Mouse (Mus musculus) thymus, postnatal 0 days (tissue): Measurements from ENCODE around the gene Gm525. TPM values are rescaled to one million over a fixed set of nuclear protein-coding genes. Genes with fewer than 3 reads are reported as not detected.
A peak's percentile ranks its signal among the peaks of the same experiment; 100 is the strongest.
"Not testable (repeated sequence)": the region's sequence is repeated elsewhere in the genome, so short reads cannot be mapped to it uniquely, and the experiment has no call there.

ENCODE experiments used
- DNase-seq: peaks from one replicate; pipeline ENCODE4 v3.0.0-alpha.2; 2015; ENCODE audit warnings: low spot score
- polyA plus RNA-seq: library from polyadenylated mRNA; unstranded; fragments of >200 nt; fragmentation: Nextera tagmentation; extraction: Ambion mirVana; gene quantifications from 2 replicates; pipeline ENCODE4 v1.2.1, GENCODE M21; 2015

Gm525 gene
- polyA plus RNA-seq, 1 experiment from 2014 or later: 191 TPM

DNA sequence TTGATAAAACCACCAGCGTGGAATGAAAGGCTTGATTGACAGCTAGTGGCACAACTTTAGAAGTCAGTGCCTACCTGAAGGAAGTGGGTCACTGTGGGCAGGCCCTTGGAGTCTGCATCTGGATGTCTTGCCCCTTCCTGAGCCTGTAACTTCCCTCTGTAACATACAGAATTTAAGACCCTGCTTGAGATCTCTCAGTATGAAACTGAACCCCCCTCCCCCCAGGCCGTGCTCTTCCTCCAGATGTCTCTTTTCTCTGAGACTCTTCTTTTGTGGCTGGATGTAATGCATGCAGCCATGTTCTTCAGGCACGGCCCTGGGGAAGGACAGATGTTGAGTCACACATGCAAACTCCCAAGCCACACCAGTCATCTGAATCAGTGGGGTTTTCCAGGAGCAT is 21.7 kb downstream of the Gm525 start:
- DNase-seq: peak; percentile 85

DNA sequence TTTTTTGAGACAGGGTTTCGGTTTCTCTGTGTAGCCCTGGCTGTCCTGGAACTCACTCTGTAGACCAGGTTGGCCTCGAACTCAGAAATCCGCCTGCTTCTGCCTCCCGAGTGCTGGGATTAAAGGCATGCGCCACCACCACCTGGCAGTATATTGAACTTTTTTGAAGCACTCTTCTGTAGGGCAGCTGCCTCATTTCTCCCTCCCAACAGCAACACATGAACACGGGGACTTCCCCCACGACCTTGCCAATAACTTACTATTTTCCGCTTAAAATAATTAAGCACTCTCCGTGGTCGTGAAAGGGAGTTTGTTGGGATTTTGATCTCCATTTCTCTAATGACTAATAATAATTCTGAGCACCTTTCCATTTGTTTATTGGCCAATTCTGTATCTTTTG is 23.7 kb downstream of the Gm525 start:
- not testable (repeated sequence) for DNase-seq

DNA sequence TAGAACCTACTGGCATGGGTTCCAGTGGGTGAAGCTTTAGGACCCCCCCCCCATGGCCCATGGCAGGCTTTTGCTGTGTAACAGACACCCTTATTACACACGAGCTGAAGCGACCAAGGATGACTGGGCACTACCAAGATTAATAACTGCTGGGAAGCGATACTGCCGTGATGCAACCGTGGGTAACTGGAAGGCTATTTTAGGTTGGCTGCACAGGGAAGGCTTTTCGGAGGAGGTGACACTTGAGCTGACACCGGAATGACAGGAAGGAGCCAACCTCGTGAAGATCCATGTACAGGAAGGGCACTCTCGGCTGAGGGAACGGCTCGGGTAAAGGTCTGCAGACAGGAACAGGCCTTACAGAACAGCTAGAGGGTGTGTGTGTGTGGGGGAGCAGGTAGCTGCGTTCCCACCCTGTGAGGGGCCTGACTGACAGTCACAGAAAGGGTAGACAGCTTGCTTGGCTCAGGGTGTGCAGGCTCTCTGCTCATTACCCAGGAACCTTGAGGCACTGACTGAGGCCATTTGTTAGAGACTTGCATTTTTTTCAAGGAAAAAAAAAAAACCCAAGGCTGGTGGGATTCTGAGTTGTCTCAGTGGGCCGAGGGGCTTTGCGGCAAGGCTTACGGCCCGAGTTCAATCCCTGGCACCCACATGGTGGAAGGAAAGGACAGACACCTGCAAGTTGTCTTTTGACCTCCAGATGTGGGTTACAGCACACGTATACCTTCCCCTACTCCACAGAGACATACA is 24.6 kb downstream of the Gm525 start:
- no peak for DNase-seq

DNA sequence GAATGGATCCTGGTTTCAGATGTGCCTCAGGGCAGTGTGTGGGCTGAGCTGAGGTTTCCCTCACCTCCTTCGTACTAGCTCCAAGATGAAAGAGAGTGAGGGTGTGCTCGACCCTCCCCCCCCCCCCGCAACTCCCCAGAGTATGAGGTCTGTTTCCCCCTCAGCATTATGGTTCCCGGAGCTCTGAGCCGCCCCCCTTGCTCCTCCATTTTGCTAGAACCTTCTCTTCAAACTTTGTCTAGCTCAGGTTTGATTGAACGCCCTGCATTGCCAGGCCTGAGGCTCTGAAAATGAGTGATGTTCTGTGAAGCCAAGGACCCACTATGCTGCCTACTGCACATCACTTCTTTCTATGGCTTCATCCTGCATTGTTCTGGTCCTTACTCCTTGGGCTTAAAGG is 25.3 kb downstream of the Gm525 start:
- DNase-seq: peak; percentile 51

DNA sequence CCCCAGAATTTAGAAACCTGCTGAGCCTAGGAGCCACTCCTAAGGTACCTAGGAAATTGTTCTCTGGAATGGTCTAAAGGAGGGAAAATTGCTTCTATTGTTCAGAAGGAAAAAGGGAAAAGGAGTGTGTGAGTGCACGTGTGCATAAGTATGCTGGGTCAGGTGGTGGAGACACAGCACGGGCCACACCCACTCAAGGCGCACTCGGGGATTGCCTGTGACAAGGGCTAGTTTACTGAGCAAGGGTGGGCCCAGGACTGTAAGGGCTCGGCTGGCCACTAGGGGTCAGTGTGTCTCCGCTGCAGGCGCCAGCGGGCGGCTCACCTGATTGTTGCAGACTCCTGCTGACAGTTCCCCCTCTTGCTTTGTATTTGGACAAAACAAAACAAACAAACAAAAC is 26.8 kb downstream of the Gm525 start:
- DNase-seq: peak; percentile 90

DNA sequence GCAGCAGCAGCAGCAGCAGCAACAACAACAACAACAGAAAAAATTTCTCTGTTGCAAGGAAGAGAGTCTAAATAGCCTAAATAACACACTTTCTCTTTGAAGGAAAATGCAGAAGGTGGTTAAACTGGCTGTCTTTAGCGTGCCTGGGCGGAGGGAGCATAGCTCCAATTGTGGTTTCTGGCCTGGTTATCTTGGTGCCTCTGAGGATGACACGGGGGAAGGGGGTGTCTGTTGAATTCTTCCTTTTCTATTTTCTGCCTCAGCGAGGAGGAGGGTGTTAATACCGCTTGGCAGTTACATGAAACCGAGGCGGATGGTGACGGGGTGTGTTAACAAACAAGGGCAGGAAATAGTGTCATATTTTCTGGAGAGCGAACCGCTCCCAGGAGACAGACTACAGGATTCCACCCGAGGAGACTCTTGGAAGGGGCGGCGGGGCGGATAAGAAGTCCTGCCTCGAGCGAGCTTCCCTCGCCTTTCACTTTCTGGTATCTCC is 27.2 kb downstream of the Gm525 start:
- DNase-seq: peak; percentile 69

DNA sequence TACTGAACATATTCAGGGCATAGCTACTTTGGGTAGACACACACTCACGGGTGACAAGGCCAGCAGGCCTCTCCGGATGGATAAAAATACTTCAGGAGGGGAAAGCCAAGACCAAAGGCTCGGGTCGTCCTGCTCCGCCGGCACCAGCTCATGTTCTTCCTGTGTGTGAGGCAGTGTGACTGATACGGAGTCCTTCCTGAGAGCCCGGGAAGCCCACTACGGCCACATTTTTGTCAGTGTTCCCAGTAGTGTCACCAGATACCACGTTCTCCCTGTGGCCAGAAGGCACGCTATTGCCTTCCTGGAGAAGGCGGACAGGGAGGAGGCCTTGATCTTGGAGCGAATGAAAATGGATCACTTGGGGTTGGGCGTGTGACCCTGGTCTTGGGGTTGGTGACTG is 29.5 kb downstream of the Gm525 start:
- DNase-seq: no peak

DNA sequence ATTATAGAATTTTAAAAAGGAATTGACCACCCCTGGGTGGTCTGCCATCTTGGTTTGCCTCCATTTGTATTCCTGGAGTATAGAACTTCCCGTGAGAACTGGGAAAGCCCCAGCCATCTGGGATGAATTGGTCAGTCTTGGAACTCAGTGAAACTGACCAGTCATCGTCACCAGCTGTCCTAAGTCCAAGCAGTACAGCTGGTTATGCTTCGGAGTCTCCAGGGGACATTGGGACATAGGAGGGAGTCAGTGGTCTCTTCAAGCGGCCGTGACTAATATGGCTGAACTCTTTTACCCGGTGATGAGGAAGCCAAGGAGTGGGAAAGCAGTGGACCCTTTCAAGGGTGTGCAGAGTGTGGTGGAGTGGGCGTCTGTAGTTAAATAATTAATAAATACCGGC is 31.6 kb downstream of the Gm525 start:
- DNase-seq: no peak

DNA sequence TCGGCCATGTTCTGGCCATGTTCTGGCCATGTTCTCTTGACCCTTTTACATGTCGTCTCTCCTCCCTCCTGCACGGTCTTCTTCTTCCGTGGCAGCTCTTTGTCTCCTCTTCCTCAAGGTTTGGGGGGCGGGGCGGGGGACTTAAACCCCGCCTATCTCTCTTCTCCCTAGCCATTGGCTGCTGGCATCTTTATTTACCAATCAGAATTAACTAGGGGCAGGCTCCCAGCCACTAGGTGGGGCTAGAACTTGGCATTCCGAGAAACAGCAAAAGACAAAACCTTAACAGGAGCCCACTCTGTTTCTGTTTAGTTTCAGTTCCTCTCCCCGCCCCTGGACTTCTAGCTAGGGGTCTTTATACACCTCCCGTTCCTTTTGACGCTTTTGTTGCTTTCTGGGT is 32.2 kb downstream of the Gm525 start:
- no peak for DNase-seq

DNA sequence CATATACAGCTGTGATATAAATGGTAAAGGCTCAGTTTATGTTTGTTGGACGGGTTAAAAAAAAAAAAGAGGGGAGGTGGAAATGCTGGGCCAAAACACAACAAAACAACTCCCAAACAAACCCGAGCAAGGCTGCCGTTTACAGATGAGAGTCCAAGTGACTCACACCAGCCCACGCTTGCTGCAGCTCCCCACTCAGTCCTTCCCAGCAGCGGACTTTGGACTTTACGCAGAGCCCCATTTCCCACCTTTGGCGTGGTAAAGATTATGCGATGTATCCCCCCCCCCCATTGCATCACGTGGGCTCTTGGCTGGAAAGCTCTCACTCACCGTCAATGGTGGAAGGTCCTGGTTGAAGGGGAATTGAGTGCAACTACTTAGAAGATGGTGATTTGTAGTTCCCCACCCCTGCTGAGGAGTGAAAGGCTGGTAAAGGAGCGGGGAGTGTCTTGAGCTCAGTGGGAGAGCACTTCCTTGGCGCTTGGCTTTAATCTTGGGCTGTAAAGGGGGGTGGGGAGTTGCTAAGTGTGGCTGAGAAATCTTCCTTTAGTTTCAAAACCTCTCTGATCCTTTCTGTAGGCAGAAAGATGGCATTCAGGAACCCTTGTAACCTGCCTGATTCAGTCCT is 33.7 kb downstream of the Gm525 start:
- no peak for DNase-seq

DNA sequence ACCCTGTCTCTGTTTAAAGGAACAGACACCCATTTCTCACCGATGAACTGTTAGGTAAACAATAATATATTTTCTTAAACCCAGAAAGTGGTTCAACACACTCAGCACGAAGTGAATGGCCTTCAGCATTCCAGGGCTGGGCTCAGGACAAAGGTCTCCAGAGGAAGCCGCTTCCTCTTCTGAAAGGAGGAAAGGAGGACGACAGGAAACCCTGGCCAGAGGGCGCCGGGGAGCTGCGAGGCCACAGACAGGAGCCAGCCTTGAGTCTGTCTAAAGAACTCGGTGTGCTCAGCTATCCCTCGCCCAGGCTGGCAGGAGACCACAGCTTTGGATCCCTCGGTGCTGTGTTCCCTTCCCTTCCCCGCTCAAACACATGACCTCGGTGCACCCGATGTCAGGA is 50.8 kb downstream of the Gm525 start:
- no peak for DNase-seq

DNA sequence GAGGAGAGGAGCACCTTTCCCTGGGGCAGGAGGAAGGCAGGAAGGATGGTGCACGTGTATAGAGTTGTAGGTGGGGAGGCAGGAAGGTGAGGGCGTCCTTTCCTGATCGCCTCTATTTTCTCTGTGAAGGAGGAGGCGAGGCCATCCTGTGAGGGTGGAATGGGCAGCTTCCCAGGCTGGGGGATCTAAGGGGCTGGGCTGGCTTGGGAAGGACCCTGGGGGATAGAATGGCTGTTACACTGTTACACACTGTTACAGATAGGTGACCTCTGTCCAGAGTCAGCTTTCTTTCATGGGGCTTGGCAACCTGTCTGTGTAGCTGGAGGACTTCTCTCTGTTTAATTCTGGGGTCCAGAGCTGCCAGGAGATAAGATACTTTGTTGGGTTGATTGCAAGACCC is 57.2 kb downstream of the Gm525 start:
- DNase-seq: no peak

DNA sequence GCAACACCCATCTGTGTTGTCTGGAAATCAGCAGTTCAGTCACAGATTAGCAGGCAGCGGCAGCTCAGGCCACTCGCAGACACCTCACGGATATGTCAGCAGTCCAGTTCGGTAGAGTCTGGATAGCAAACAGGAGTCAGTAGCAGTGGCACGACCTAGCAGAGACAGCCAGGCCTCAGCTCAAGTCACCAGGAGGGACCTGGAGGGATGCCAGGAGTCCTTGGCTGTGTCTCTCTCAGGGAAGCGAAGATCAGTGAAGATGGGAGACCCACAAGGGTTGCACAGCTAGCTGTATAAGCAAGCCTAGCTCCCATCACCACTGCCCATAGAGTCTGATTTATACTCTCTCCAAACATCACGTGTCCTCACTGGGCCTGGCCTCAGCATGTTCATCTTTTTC is 58.8 kb downstream of the Gm525 start:
- DNase-seq: no peak

DNA sequence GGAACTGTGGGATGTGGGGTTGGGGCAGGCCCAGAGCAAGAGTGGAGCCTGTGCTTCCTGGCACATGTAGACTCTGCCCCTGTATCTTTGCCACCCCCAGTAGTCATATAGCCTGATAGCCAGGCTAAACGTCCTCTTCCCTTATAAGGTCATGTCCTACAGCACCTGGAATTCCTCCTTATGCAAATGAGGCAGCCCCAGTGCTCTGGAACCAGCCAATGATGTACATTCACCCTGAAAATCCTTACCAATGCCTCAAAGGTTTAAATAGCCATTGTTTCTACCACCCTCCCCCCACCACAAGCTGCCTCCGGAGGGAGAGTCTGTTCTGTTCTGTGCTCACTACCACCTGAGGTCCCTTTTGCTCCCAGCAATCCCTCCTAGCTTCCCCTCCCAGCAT is 60.6 kb downstream of the Gm525 start:
- no peak for DNase-seq

DNA sequence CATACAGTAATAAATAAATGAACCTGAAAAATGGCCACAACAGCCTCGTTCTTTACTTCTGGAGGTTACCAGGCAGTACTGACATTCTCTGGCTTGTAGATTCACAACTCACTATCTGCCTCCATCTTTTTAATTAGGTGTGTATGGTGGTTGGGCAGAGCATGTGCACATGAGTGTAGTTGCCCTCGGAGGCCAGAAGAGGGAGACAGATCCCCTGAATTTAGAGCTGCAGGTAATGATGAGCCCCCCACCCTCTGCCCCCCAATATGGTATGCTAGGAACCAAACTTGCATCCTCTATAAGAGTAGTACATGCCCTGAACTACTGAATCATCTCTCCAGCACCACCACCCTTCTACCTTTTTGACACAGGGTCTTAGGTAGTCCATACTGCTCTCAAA is 64.3 kb downstream of the Gm525 start:
- DNase-seq: no peak

Other genes with a start within 250 kb of the Gm525 start
- 9.3 and 10.0 TPM in 2 replicates for gene Akap1, start 209.3 kb upstream of the Gm525 start, polyA plus RNA-seq
- gene Scpep1, start 118.4 kb upstream of the Gm525 start, polyA plus RNA-seq: 19.5 TPM in 2 replicates
- 0.81 and 0.82 TPM in 2 replicates for gene Elobl, start 106.9 kb upstream of the Gm525 start, polyA plus RNA-seq
- gene Coil, start 103.6 kb upstream of the Gm525 start, polyA plus RNA-seq: 14.4 and 14.5 TPM in 2 replicates
- 37.2 and 48.9 TPM in 2 replicates for gene Trim25, start 74.5 kb upstream of the Gm525 start, polyA plus RNA-seq
- gene Dgke, start 7.0 kb upstream of the Gm525 start, polyA plus RNA-seq: 19.8 and 25.5 TPM in 2 replicates
- 0.08 and 0.16 TPM in 2 replicates for gene Nog, start 228.5 kb downstream of the Gm525 start, polyA plus RNA-seq